Mouse (Mus musculus) stomach, postnatal 0 days (tissue): Measurements from ENCODE around the gene Pdcd7.

ENCODE experiments used
- CTCF ChIP-seq: IDR thresholded peaks from 2 replicates; pipeline ENCODE4 v1.5.1; 2016; ENCODE audit warnings: antibody characterized with exemption, low read depth, mild to moderate bottlenecking, moderate library complexity
- EP300 ChIP-seq: optimal IDR thresholded peaks from 2 replicates; pipeline ENCODE3; 2016; ENCODE audit warnings: antibody characterized with exemption

DNA sequence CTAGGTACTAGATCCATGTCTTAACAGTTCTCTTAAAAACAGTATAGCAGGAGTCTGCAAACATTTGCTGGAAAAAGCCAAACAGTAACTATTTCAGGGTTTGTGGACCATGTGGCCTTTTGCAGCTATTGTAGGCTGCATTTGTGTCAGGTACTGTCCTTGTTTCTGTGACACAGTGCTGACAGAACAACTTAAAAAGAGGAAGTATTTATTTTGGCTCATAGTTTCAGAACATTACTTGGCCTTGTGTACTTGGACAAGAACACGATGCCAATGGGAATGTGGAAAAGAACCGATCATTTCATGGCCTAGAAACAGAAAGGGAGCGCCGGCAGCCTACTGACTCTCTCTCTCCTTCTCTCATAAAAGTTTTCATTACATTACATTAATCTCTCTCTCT lies 42.3 kb upstream of the Pdcd7 start:
- no peak for TF ChIP-seq CTCF
- no peak for TF ChIP-seq EP300
